Mouse (Mus musculus) intestine, embryonic 16.5 days (tissue): ENCODE measurements around the gene Sptbn2. TPM values are rescaled to one million over a fixed set of nuclear protein-coding genes. Genes with fewer than 3 reads are reported as not detected.

Source experiments
- ATAC-seq: fragments of 200-750 bp; cut with Nextera tagmentation; 2 replicates; pipeline ENCODE4 v1.8.0; 2017; ENCODE audit warnings: moderate TSS enrichment, moderate library complexity
- H3K27ac ChIP-seq: fragments of 300-500 bp; sonication (generic); 2 replicates; pipeline ENCODE4 v1.5.1; 2014; ENCODE audit warnings: mild to moderate bottlenecking, low read length
- H3K27me3 ChIP-seq: fragments of 300-500 bp; sonication (generic); replicated peaks from 2 replicates; pipeline ENCODE4 v1.6.1; 2014; ENCODE audit warnings: low read length, control low read depth, mixed read lengths; ENCODE audit not compliant: control insufficient read depth, insufficient read depth
- H3K36me3 ChIP-seq: fragments of 300-500 bp; sonication (generic); 2 replicates; pipeline ENCODE4 v1.6.1; 2014; ENCODE audit warnings: low read length, control low read depth; ENCODE audit not compliant: control insufficient read depth, insufficient read depth
- H3K4me1 ChIP-seq: fragments of 300-500 bp; sonication (generic); 2 replicates; pipeline ENCODE4 v1.6.1; 2014; ENCODE audit warnings: low read length, control low read depth, mixed read lengths; ENCODE audit not compliant: control insufficient read depth, insufficient read depth
- H3K4me2 ChIP-seq: fragments of 300-500 bp; sonication (generic); 2 replicates; pipeline ENCODE4 v1.6.1; 2014; ENCODE audit warnings: low read depth, low read length, control low read depth
- H3K4me3 ChIP-seq: fragments of 300-500 bp; sonication (generic); 2 replicates; pipeline ENCODE4 v1.5.1; 2014; ENCODE audit warnings: mild to moderate bottlenecking, low read length
- H3K9ac ChIP-seq: fragments of 300-500 bp; sonication (generic); 2 replicates; pipeline ENCODE4 v1.6.1; 2014; ENCODE audit warnings: low read depth, low read length
- H3K9me3 ChIP-seq: fragments of 300-500 bp; sonication (generic); 2 replicates; pipeline ENCODE4 v1.6.1; 2016; ENCODE audit warnings: low read length, control low read depth; ENCODE audit not compliant: control insufficient read depth
- WGBS: fragments of 180-500 bp; shearing (Covaris S2); extraction: QIAGEN DNeasy Blood & Tissue Kit; methylation state at CpG from one replicate; pipeline ENCODE4 v1.1.7; 2014; 5-methylcytosine and 5-hydroxymethylcytosine counted together
- polyA plus RNA-seq: library from polyadenylated mRNA; unstranded; fragments of >200 nt; fragmentation: Nextera tagmentation; extraction: Ambion mirVana; gene quantifications from 2 replicates; pipeline ENCODE4 v1.2.1, GENCODE M21; 2015

Sptbn2 gene
- polyA plus RNA-seq, 1 experiment from 2014 or later: 0.77 TPM

DNA sequence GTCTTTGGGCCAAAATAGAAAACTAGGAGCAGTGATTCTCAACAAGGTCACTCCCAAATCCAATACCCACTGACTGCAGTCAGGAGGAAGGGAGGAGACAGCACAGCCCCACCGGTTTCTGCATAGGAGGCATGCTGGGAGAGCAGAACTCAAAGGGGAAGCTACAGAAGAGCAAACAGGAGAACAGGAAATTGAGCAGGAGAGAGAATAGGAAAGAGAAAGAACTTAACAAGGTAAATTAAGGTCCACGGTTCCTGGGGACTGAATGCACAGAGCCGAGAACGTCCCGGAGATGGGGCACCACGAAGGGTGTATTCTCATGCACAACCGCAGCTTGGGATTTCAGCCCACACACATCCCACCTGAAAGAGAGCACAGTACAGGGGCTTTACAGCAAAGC is 74.2 kb downstream of the Sptbn2 start:
- no peak for ATAC-seq
- 86% methylated on average over 7 of the region's 7 CpGs for WGBS
- Histone ChIP-seq H3K9ac (no peak overlapping the region), H3K4me3 (no peak overlapping the region), H3K9me3 (no peaks in the 10 kb centered on the region), H3K4me2 (no peak overlapping the region), H3K36me3 (peaks cover 18% of the 10 kb centered on the region), H3K27ac (no peak overlapping the region), H3K27me3 (no peaks in the 10 kb centered on the region), H3K4me1 (0 out of 2 replicates have a peak, but pooled peaks cover 8% of the 10 kb centered on the region)

DNA sequence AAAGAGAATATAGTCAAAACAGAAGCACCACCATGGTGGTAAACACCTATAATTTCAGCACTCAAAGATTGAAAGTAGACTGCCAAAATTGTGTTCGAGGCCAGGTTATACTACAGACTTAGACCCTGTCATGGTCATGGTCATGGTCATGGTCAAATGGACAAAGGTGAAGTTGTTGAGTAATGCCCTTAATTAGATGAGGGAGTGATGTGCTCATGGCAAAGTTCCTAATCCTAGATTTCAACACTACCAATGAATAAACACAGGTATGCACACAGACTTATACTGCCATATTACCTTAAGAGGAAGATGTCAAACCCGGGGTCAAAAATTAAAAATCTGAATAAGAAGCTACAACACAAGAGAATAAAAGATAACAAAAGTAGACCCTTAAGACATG is 75.3 kb downstream of the Sptbn2 start:
- Histone ChIP-seq H3K9me3 (no peaks in the 10 kb centered on the region), H3K9ac (no peak overlapping the region), H3K4me1 (0 out of 2 replicates have a peak, but pooled peaks cover 11% of the 10 kb centered on the region), H3K27ac (no peak overlapping the region), H3K36me3 (peaks cover 22% of the 10 kb centered on the region), H3K4me3 (no peak overlapping the region), H3K27me3 (no peaks in the 10 kb centered on the region), H3K4me2 (no peak overlapping the region)
- 92% methylated on average over 2 of the region's 2 CpGs for WGBS
- no peak for ATAC-seq

DNA sequence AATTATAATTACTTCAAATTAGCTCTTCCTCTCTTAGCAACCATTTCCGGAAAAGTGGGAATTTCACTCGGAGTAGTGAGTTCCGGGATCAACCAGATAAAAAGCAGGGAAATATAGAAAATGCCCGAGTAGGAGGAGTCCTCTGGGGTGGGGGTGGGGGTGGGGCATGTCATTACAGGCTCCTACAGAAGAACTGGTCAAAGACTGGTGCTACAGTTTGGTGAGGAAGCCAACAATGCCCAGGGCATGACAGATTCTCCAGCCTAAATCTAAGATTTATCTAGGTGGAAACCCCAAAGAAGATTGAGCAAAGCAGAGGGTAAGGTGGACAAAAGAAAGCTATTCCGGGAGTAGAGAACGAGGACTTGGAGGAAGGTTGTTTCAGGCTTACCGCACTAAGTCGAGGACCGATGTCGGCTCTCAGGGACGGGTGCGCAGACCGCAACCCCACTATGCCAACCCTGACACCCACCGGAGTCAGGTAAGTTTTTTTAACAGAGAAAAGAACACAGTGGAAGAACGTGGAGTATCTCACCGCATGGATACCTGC is 82.4 kb downstream of the Sptbn2 start:
- peaks cover 21% of the 10 kb centered on the region for H3K4me1 ChIP-seq

DNA sequence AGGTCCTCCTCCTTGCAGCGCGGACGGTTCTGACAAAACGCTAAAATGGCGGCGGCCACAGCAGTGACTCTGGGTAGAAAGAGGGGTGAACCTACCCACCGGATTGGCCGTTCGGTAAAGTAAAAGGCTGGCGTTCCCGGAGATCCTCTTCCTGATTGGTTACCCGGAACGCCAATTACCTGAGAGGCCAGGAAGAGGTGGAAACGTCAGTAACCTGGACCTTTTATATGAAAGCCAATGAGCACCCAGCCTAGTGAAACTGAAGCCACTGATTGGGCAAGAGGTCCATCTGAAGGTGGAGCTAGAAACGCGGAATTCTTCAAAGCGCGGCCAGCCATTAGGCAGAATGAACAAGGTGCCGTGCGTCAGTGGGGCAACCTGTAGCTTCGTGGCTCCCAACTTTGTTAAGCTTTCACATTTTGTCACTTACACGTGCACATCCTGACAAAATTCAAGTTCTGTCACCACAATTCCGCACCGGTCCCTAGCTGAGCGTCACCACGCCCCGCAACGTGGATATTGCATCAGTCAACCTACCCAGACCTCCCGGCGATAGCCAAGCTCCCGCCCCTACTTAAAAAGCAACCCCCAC is 83.0 kb downstream of the Sptbn2 start, which contains the start of gene Rbm4:
Gene Rbm4, minus strand, starts transcription at position 71 of the 592 bp plus-strand sequence.
- Histone ChIP-seq H3K27ac (peak within 1 kb of the TSS; percentile 85), H3K4me1 (peaks cover 21% of the 10 kb centered on the region), H3K4me2 (peak within 1 kb of the TSS; percentile 76), H3K9me3 (no peaks in the 10 kb centered on the region), H3K27me3 (no peaks in the 10 kb centered on the region), H3K36me3 (peaks cover 11% of the 10 kb centered on the region), H3K4me3 (peak within 1 kb of the TSS; percentile 77), H3K9ac (peak within 1 kb of the TSS; percentile 83)
- WGBS: 0% methylated on average over 31 of the region's 31 CpGs
- peak; percentile 99 for ATAC-seq

More for the DNA sequence above, 82.4 kb downstream of the Sptbn2 start:
- Histone ChIP-seq H3K4me3 (peak overlapping the region; percentile 77), H3K9me3 (no peaks in the 10 kb centered on the region), H3K36me3 (peaks cover 11% of the 10 kb centered on the region), H3K4me2 (peak overlapping the region; percentile 76), H3K27ac (peak overlapping the region; percentile 85), H3K9ac (peak overlapping the region; percentile 83), H3K27me3 (no peaks in the 10 kb centered on the region)
- peak; percentile 72 for ATAC-seq
- under 1% methylated on average over 16 of the region's 16 CpGs for WGBS

DNA sequence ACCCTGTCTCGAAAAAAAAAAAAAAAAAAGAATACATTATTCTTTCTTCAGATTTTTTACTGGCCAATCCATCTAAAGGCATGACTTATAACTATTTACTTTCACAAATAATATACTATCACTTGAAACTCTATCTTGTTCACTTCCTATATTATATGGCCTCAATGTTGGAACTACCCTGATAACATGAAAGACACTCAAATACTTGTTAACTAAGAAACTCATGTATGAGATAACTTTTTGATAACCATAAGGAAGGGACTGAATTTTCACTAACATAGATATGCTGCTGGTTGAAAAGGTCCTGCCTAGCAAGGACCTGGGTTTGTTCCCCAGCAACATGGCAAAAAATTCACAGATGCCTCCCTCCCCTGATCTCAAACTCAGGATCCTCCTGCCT is 85.0 kb downstream of the Sptbn2 start:
- H3K27ac ChIP-seq: no peak overlapping the region
- H3K4me1 ChIP-seq: peaks cover 17% of the 10 kb centered on the region
- no peak overlapping the region for H3K9ac ChIP-seq
- ATAC-seq: no peak
- H3K4me3 ChIP-seq: no peak overlapping the region
- WGBS: 53% methylated on average over 1 of the region's 1 CpGs
- no peak overlapping the region for H3K4me2 ChIP-seq
- H3K36me3 ChIP-seq: peaks cover 14% of the 10 kb centered on the region
- H3K9me3 ChIP-seq: no peaks in the 10 kb centered on the region
- H3K27me3 ChIP-seq: no peaks in the 10 kb centered on the region

DNA sequence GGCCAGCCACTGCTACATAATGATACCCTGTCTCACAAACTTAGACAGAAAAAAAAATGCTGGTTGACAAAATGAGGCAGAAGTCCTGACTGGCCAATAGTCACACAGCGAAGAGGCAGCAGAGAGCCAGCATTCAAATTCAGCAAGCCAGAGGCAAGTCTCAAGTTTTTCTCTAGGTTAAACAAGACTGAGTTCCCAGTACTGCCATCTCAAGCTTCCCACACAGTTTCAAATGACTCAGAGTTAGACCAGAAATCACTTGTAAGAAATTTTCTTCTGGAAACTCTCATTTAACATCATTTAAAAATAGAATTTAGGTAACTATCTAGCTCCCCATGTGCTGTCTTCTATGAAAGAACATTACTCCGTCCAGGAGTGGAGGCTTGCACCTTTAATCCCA is 86.9 kb downstream of the Sptbn2 start:
- no peaks in the 10 kb centered on the region for H3K27me3 ChIP-seq
- H3K4me3 ChIP-seq: no peak overlapping the region
- no peak for ATAC-seq
- WGBS: 95% methylated on average over 2 of the region's 2 CpGs
- peaks cover 29% of the 10 kb centered on the region for H3K36me3 ChIP-seq
- peaks cover 11% of the 10 kb centered on the region for H3K4me1 ChIP-seq
- no peak overlapping the region for H3K4me2 ChIP-seq
- H3K9me3 ChIP-seq: no peaks in the 10 kb centered on the region
- no peak overlapping the region for H3K27ac ChIP-seq
- no peak overlapping the region for H3K9ac ChIP-seq

DNA sequence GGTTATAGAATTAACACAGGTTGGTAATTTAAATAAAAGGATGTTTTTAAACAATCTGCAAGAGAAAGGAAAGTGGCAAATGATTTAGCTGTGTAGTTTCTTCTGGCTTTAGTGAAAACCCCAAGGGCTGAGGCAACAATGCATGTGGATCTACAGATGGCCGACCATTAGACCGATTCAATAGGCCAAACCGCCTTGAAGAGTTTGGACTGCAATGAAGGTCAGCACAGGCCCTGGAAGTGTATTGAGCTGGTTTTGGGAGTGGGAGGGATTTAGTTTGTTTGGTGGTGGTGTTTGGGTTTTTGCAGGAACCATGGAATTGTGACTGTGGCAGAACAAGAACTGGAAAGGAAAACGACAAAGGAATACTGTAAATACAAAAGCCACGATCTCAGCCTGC is 88.1 kb downstream of the Sptbn2 start:
- WGBS: 93% methylated on average over 5 of the region's 5 CpGs
- H3K36me3 ChIP-seq: peaks cover 36% of the 10 kb centered on the region
- no peak overlapping the region for H3K9ac ChIP-seq
- H3K9me3 ChIP-seq: no peaks in the 10 kb centered on the region
- H3K4me2 ChIP-seq: no peak overlapping the region
- ATAC-seq: no peak
- H3K4me3 ChIP-seq: no peak overlapping the region
- no peaks in the 10 kb centered on the region for H3K27me3 ChIP-seq
- H3K27ac ChIP-seq: no peak overlapping the region
- H3K4me1 ChIP-seq: peaks cover 16% of the 10 kb centered on the region

Other genes with a start within 250 kb of the Sptbn2 start
- 0.34 and 0.36 TPM in 2 replicates for gene Syt12, start 233.7 kb upstream of the Sptbn2 start, polyA plus RNA-seq
- gene 2010003K11Rik, start 212.6 kb upstream of the Sptbn2 start, polyA plus RNA-seq: 21.6 and 35.7 TPM in 2 replicates
- 16.6 and 17.7 TPM in 2 replicates for gene Pcx, start 200.7 kb upstream of the Sptbn2 start, polyA plus RNA-seq
- 2.7 and 4.0 TPM in 2 replicates for gene Lrfn4, start 95.5 kb upstream of the Sptbn2 start, polyA plus RNA-seq
- 66.0 and 69.2 TPM in 2 replicates for gene Rce1, start 85.5 kb upstream of the Sptbn2 start, polyA plus RNA-seq
- 1.1 and 2.1 TPM in 2 replicates for gene Gm960, start 12.5 kb upstream of the Sptbn2 start, polyA plus RNA-seq
- 38.5 and 41.6 TPM in 2 replicates for gene Rbm4b, start 45.3 kb downstream of the Sptbn2 start, polyA plus RNA-seq
- gene Rbm4, start 82.7 kb downstream of the Sptbn2 start, polyA plus RNA-seq: 47.3 and 49.4 TPM in 2 replicates
- gene Gm21992, start 100.4 kb downstream of the Sptbn2 start, polyA plus RNA-seq: 29.4 and 30.1 TPM in 2 replicates
- 73.1 and 77.0 TPM in 2 replicates for gene Rbm14, start 100.5 kb downstream of the Sptbn2 start, polyA plus RNA-seq
- 61.4 and 65.8 TPM in 2 replicates for gene Ccs, start 128.2 kb downstream of the Sptbn2 start, polyA plus RNA-seq
- 0.06 TPM in 1 of 2 replicates, not detected in the other for gene Ccdc87, start 128.2 kb downstream of the Sptbn2 start, polyA plus RNA-seq
- gene Ctsf, start 144.0 kb downstream of the Sptbn2 start, polyA plus RNA-seq: 24.0 and 26.3 TPM in 2 replicates
- gene Actn3, start 166.7 kb downstream of the Sptbn2 start, polyA plus RNA-seq: 1.1 and 1.3 TPM in 2 replicates
- 10.9 and 11.1 TPM in 2 replicates for gene Zdhhc24, start 167.5 kb downstream of the Sptbn2 start, polyA plus RNA-seq
- 2.4 and 2.8 TPM in 2 replicates for gene Bbs1, start 195.5 kb downstream of the Sptbn2 start, polyA plus RNA-seq
- gene Dpp3, start 217.1 kb downstream of the Sptbn2 start, polyA plus RNA-seq: 137 and 138 TPM in 2 replicates
- 1.3 and 1.6 TPM in 2 replicates for gene Peli3, start 232.0 kb downstream of the Sptbn2 start, polyA plus RNA-seq